In genomic region chr9:120986255-120986654, GRCm38 (mm10) we compare ENCODE assay signal across 21 mouse cellular contexts.
"Had no signal": no experiment of that assay in that cellular context is flagged by ENCODE, and none has a peak within 500 bp of the region (broad histone marks: within the 10 kb centered on the region; RNA-seq: fewer than 3 reads in every experiment).

No protein-coding gene starts in this region.

- DNase-seq: forebrain, postnatal 0 days; gastrocnemius, postnatal 14 days; gastrocnemius, postnatal 36 days; heart, adult 18-20 months; heart, postnatal 10 days; kidney, adult 18-20 months; left cerebral cortex, postnatal 4 days; liver, embryonic 13.5 days had no signal

- H3K36me3 ChIP-seq: forebrain, embryonic 15.5 days; heart, embryonic 10.5 days; heart, embryonic 12.5 days; hindbrain, embryonic 15.5 days; kidney, embryonic 15.5 days; limb, embryonic 13.5 days; limb, embryonic 15.5 days; liver, embryonic 13.5 days had no signal

- H3K9ac ChIP-seq: forebrain, embryonic 15.5 days; forebrain, postnatal 0 days; heart, embryonic 12.5 days; hindbrain, embryonic 13.5 days; hindbrain, embryonic 15.5 days; kidney, embryonic 15.5 days; limb, embryonic 13.5 days; limb, embryonic 15.5 days; liver, embryonic 13.5 days had no signal

- H3K4me3 ChIP-seq: forebrain, embryonic 15.5 days; heart, embryonic 10.5 days; heart, embryonic 12.5 days; hindbrain, embryonic 13.5 days; hindbrain, embryonic 15.5 days; kidney, embryonic 15.5 days; layer of hippocampus, adult 2 months; left cerebral cortex, adult 2 months; limb, embryonic 13.5 days; limb, embryonic 15.5 days; liver, embryonic 13.5 days had no signal

- H3K27ac ChIP-seq: forebrain, embryonic 15.5 days; heart, embryonic 10.5 days; hindbrain, embryonic 13.5 days; hindbrain, embryonic 15.5 days; hindbrain, postnatal 0 days; kidney, embryonic 15.5 days; kidney, postnatal 0 days; layer of hippocampus, adult 2 months; left cerebral cortex, adult 2 months; limb, embryonic 13.5 days; limb, embryonic 15.5 days; liver, embryonic 13.5 days had no signal

- H3K4me2 ChIP-seq: forebrain, embryonic 15.5 days; heart, embryonic 12.5 days; hindbrain, embryonic 13.5 days; hindbrain, embryonic 15.5 days; kidney, embryonic 15.5 days; limb, embryonic 13.5 days; limb, embryonic 15.5 days; liver, embryonic 11.5 days; liver, embryonic 13.5 days had no signal

- H3K9me3 ChIP-seq: forebrain, embryonic 15.5 days; heart, embryonic 10.5 days; heart, embryonic 12.5 days; hindbrain, embryonic 13.5 days; hindbrain, embryonic 15.5 days; kidney, embryonic 15.5 days; limb, embryonic 13.5 days; limb, embryonic 15.5 days; liver, embryonic 13.5 days had no signal

- ATAC-seq: forebrain, embryonic 15.5 days; forebrain, postnatal 0 days; hindbrain, postnatal 0 days had no signal

- H3K27me3 ChIP-seq: forebrain, embryonic 15.5 days; heart, embryonic 12.5 days; hindbrain, embryonic 13.5 days; hindbrain, embryonic 15.5 days; kidney, embryonic 15.5 days; limb, embryonic 13.5 days; limb, embryonic 15.5 days; liver, embryonic 13.5 days had no signal
